Mouse (Mus musculus) liver, postnatal 0 days (tissue): ENCODE results near the gene Polr1e.

Experiments
- CTCF ChIP-seq: sonication (generic); IDR thresholded peaks from 2 replicates; pipeline ENCODE4 v1.5.1; 2016; ENCODE audit warnings: antibody characterized with exemption, low read depth
- EP300 ChIP-seq: IDR thresholded peaks from 2 replicates; pipeline ENCODE4 v1.6.1; 2016; ENCODE audit warnings: antibody characterized with exemption, low read depth, mild to moderate bottlenecking

DNA sequence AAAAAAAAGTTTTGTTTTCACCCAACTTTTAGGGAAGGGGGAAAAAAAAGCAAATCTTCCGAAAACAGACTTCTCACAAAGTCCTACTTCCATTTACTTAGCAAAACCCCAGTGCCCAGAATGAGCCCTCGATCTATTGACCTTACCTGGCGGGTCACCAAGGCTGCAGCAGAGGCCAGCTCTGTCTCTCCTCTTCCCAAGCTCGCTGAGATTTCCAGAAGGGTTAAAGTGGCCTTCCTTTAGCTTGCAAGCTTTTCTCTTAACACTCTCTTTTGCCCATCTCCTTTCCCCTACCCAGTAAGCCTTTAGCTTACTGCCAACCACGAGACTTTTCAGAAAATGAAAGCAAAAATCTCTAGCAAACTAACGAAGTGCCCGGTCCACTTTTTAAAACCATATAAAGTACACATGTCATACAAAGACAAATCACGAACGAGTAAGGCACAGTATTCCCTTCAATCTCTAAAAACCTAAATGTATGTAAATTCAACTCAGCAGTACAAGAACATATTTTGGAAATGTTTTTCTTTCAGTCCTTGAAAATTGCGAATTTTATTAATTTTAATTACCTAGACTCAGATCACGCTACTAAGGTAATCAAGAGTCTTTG lies 7.5 kb upstream of the Polr1e start:
- TF ChIP-seq CTCF (no peak), EP300 (no peak)
